Mouse (Mus musculus): Measurements from ENCODE around the gene Dmrt2. TPM values are rescaled to one million over a fixed set of nuclear protein-coding genes. Genes with fewer than 3 reads are reported as not detected.
A peak's percentile ranks its signal among the peaks of the same experiment; 100 is the strongest.

Gene Dmrt2
- 11.1 and 11.5 TPM in 2 replicates for polyA plus RNA-seq (2014; fragmentation: Nextera tagmentation; extraction: Ambion mirVana)

DNA sequence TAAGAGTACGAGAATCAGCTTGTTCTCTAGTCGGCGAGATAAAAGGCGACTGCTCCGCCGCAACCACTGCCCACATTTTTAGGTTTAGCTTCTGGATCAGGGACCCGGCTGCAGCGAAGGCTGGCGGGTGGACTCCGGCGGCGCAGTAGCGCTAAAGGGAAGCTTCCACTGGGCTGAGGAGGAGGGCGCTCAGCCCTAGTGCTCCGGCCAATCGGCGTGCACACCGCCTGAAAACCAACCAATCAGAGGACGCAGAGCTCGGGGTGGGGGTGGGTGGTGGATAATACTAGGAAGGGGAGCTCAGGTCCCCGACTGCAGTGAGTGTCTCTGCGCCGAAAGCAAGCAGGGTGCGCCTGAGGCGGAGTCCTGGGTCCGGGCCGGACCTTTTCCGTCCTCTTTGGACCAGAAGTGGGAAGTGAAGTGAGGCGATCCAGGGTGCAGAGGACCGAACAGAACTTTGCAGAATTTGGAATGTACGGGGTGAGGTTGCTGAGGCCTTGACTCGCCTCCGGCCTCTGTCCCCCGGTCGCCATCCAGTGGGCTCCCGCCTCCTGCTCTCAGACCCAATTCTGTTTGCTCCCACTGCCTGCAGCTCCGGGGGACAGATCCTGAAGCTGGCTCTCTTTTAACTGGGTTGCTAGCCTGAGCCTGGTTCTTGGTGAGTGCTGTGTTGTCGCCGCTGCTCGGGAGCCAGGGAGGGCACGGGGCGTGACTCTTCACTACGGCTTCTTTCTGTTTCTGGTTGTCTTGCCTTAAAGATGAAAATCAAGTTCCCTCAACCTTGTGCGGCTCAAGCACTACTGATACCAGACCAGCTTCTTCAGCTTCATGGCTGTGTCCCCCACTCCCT lies at the start of gene Dmrt2:
Gene Dmrt2, plus strand, starts transcription at position 311 of the 850 bp plus-strand sequence.
- H3K27me3 ChIP-seq (ENCODE audit: control insufficient read depth, insufficient read depth, low read length) = peaks cover 91% of the 10 kb centered on the region
- WGBS = under 1% methylated on average over 44 of the region's 44 CpGs
- no peaks in the 10 kb centered on the region for H3K36me3 ChIP-seq (ENCODE audit: control insufficient read depth, insufficient read depth, low read length)
- H3K27ac ChIP-seq (replicated peaks; ENCODE audit: low read depth, low read length) = no peak within 1 kb of the TSS
- ATAC-seq (ENCODE audit: insufficient number of reproducible peaks, low FRiP score, low TSS enrichment, low read depth) = peak; percentile 98
- peak within 1 kb of the TSS; percentile 39 for H3K4me3 ChIP-seq (ENCODE audit: low read depth, low read length)
- H3K9me3 ChIP-seq (ENCODE audit: control insufficient read depth, low read length) = no peaks in the 10 kb centered on the region
- H3K9ac ChIP-seq (ENCODE audit: low read length) = peak within 1 kb of the TSS; percentile 43; the same call in 1 of the 2 replicates
- peak within 1 kb of the TSS; percentile 71 for H3K4me2 ChIP-seq (ENCODE audit: low read depth, severe bottlenecking)
- H3K4me1 ChIP-seq (ENCODE audit: control insufficient read depth, insufficient read depth, low read length) = peaks cover 7% of the 10 kb centered on the region; the same call in 1 of the 2 replicates
- peak; percentile 85 for DNase-seq (ENCODE audit: low spot score)

DNA sequence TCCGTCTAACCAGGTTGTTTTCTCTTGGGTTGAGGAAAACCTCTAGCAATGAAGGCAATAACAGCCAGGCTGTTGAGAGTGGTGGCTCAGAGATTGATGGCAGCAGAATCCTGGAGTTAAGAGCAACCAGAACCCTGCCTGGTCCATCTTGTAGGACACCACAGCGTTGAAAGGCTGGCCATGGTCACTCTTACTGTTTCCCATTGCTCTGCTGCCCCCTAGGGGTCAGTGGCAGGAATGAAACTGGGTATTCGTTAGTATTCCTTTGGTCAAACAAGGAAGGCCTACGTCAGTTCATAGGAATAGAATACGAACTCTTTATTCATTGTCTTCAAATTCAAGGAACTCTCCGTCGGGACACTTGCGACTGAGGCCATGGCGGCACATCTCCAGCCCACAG lies 43.7 kb upstream of the Dmrt2 start:
- no peak overlapping the region for H3K27ac ChIP-seq (replicated peaks; ENCODE audit: low read depth, low read length)
- H3K4me2 ChIP-seq (ENCODE audit: low read depth, severe bottlenecking) = no peak overlapping the region
- DNase-seq (ENCODE audit: low spot score) (peak; percentile 86), ATAC-seq (ENCODE audit: insufficient number of reproducible peaks, low FRiP score, low TSS enrichment, low read depth) (no peak)
- no peaks in the 10 kb centered on the region for H3K36me3 ChIP-seq (ENCODE audit: control insufficient read depth, insufficient read depth, low read length)
- H3K27me3 ChIP-seq (ENCODE audit: control insufficient read depth, insufficient read depth, low read length) = peaks cover 32% of the 10 kb centered on the region
- no peak overlapping the region for H3K9ac ChIP-seq (ENCODE audit: low read length)
- WGBS = 10% methylated on average over 9 of the region's 9 CpGs
- no peak overlapping the region for H3K4me3 ChIP-seq (ENCODE audit: low read depth, low read length)
- H3K4me1 ChIP-seq (ENCODE audit: control insufficient read depth, insufficient read depth, low read length) = no peaks in the 10 kb centered on the region
- H3K9me3 ChIP-seq (ENCODE audit: control insufficient read depth, low read length) = no peaks in the 10 kb centered on the region

GRCm38 (mm10) chr19:25635119-25635518 lies 37.1 kb upstream of the Dmrt2 start:
- Histone ChIP-seq H3K9ac (ENCODE audit: low read length) (peak overlapping the region; percentile 18; the same call in 1 of the 2 replicates), H3K36me3 (ENCODE audit: control insufficient read depth, insufficient read depth, low read length) (no peaks in the 10 kb centered on the region), H3K4me3 (ENCODE audit: low read depth, low read length) (no peak overlapping the region), H3K9me3 (ENCODE audit: control insufficient read depth, low read length) (no peaks in the 10 kb centered on the region), H3K27ac (replicated peaks; ENCODE audit: low read depth, low read length) (no peak overlapping the region), H3K4me2 (ENCODE audit: low read depth, severe bottlenecking) (no peak overlapping the region), H3K4me1 (ENCODE audit: control insufficient read depth, insufficient read depth, low read length) (no peaks in the 10 kb centered on the region), H3K27me3 (ENCODE audit: control insufficient read depth, insufficient read depth, low read length) (no peaks in the 10 kb centered on the region)
- no peak for ATAC-seq (ENCODE audit: insufficient number of reproducible peaks, low FRiP score, low TSS enrichment, low read depth)
- no peak for DNase-seq (ENCODE audit: low spot score)
- WGBS = 89% methylated on average over 5 of the region's 5 CpGs

DNA sequence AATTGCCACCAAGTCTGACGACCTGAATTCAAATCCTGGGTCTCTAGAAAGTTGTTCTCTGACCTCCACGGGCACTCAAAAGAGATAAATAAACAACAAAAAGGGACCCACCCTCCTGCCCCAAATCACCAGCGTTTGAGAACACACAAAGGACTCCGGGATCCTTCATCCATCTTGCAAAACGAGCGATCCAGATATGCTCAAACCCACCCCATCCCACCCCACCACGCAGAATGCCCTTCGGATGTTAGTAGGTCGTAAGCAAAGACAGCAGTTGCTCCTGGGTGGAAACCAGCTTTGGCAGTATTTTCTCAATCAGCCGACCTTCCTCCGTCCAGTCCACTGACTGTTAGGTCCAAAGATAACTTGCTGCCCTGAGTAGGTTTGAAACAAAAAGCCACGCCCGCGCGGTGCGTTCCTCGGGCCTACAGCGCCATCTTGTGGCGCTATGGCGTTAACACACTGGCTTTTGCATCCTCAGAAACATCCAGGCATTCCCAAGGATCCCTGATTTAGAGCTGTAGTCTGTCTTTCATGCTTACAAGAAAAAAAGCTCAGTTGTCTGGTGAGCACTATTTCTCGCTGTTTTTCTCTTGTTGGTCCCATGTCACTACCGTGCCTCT lies 36.5 kb upstream of the Dmrt2 start:
- no peaks in the 10 kb centered on the region for H3K4me1 ChIP-seq (ENCODE audit: control insufficient read depth, insufficient read depth, low read length)
- H3K27me3 ChIP-seq (ENCODE audit: control insufficient read depth, insufficient read depth, low read length) = no peaks in the 10 kb centered on the region
- no peaks in the 10 kb centered on the region for H3K9me3 ChIP-seq (ENCODE audit: control insufficient read depth, low read length)
- WGBS = 17% methylated on average over 22 of the region's 22 CpGs
- H3K27ac ChIP-seq (replicated peaks; ENCODE audit: low read depth, low read length) = no peak overlapping the region
- DNase-seq (ENCODE audit: low spot score) (peak; percentile 87), ATAC-seq (ENCODE audit: insufficient number of reproducible peaks, low FRiP score, low TSS enrichment, low read depth) (no peak)
- peak overlapping the region; percentile 18; the same call in 1 of the 2 replicates for H3K4me3 ChIP-seq (ENCODE audit: low read depth, low read length)
- no peaks in the 10 kb centered on the region for H3K36me3 ChIP-seq (ENCODE audit: control insufficient read depth, insufficient read depth, low read length)
- peak overlapping the region; percentile 18 for H3K9ac ChIP-seq (ENCODE audit: low read length)
- H3K4me2 ChIP-seq (ENCODE audit: low read depth, severe bottlenecking) = peak overlapping the region; percentile 35; the same call in 1 of the 2 replicates

GRCm38 (mm10) chr19:25638766-25639361 lies 33.3 kb upstream of the Dmrt2 start:
- Histone ChIP-seq H3K9me3 (ENCODE audit: control insufficient read depth, low read length) (no peaks in the 10 kb centered on the region), H3K36me3 (ENCODE audit: control insufficient read depth, insufficient read depth, low read length) (no peaks in the 10 kb centered on the region), H3K4me3 (ENCODE audit: low read depth, low read length) (no peak overlapping the region), H3K27me3 (ENCODE audit: control insufficient read depth, insufficient read depth, low read length) (no peaks in the 10 kb centered on the region), H3K9ac (ENCODE audit: low read length) (no peak overlapping the region), H3K4me2 (ENCODE audit: low read depth, severe bottlenecking) (no peak overlapping the region), H3K4me1 (ENCODE audit: control insufficient read depth, insufficient read depth, low read length) (no peaks in the 10 kb centered on the region), H3K27ac (replicated peaks; ENCODE audit: low read depth, low read length) (no peak overlapping the region)
- DNase-seq (ENCODE audit: low spot score) (no peak), ATAC-seq (ENCODE audit: insufficient number of reproducible peaks, low FRiP score, low TSS enrichment, low read depth) (no peak)
- WGBS = 76% methylated on average over 11 of the region's 11 CpGs

DNA sequence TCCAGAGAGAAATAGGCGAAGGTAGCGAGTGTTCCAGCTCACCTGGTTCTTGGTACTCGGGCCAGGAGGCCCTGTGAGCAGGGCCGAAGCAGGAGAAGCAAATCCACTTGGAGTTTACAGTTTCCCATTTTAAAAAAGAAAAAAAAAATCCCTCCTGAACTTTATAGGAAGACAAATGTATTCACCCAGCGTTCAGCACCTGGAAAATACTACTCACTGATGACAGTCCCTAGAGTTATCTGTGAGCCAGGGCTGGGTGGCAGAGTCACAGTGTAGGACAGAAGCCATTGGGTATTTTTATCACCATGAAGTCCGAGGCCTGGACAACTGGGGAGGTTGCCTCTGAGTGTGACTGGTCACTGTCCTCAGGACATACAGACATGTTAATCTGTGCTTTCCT lies 30.4 kb upstream of the Dmrt2 start:
- no peak overlapping the region for H3K4me3 ChIP-seq (ENCODE audit: low read depth, low read length)
- H3K27me3 ChIP-seq (ENCODE audit: control insufficient read depth, insufficient read depth, low read length) = no peaks in the 10 kb centered on the region
- no peak overlapping the region for H3K27ac ChIP-seq (replicated peaks; ENCODE audit: low read depth, low read length)
- ATAC-seq (ENCODE audit: insufficient number of reproducible peaks, low FRiP score, low TSS enrichment, low read depth) (no peak), DNase-seq (ENCODE audit: low spot score) (no peak)
- no peaks in the 10 kb centered on the region for H3K36me3 ChIP-seq (ENCODE audit: control insufficient read depth, insufficient read depth, low read length)
- no peaks in the 10 kb centered on the region for H3K9me3 ChIP-seq (ENCODE audit: control insufficient read depth, low read length)
- no peak overlapping the region for H3K4me2 ChIP-seq (ENCODE audit: low read depth, severe bottlenecking)
- WGBS = 92% methylated on average over 6 of the region's 6 CpGs
- no peaks in the 10 kb centered on the region for H3K4me1 ChIP-seq (ENCODE audit: control insufficient read depth, insufficient read depth, low read length)
- H3K9ac ChIP-seq (ENCODE audit: low read length) = no peak overlapping the region

GRCm38 (mm10) chr19:25647136-25647535 lies 25.1 kb upstream of the Dmrt2 start:
- H3K4me1 ChIP-seq (ENCODE audit: control insufficient read depth, insufficient read depth, low read length) = no peaks in the 10 kb centered on the region
- DNase-seq (ENCODE audit: low spot score) (no peak), ATAC-seq (ENCODE audit: insufficient number of reproducible peaks, low FRiP score, low TSS enrichment, low read depth) (no peak)
- H3K4me3 ChIP-seq (ENCODE audit: low read depth, low read length) = no peak overlapping the region
- no peaks in the 10 kb centered on the region for H3K36me3 ChIP-seq (ENCODE audit: control insufficient read depth, insufficient read depth, low read length)
- no peaks in the 10 kb centered on the region for H3K9me3 ChIP-seq (ENCODE audit: control insufficient read depth, low read length)
- no peak overlapping the region for H3K4me2 ChIP-seq (ENCODE audit: low read depth, severe bottlenecking)
- H3K9ac ChIP-seq (ENCODE audit: low read length) = no peak overlapping the region
- no peak overlapping the region for H3K27ac ChIP-seq (replicated peaks; ENCODE audit: low read depth, low read length)
- H3K27me3 ChIP-seq (ENCODE audit: control insufficient read depth, insufficient read depth, low read length) = no peaks in the 10 kb centered on the region
- WGBS = 66% methylated on average over 3 of the region's 3 CpGs

DNA sequence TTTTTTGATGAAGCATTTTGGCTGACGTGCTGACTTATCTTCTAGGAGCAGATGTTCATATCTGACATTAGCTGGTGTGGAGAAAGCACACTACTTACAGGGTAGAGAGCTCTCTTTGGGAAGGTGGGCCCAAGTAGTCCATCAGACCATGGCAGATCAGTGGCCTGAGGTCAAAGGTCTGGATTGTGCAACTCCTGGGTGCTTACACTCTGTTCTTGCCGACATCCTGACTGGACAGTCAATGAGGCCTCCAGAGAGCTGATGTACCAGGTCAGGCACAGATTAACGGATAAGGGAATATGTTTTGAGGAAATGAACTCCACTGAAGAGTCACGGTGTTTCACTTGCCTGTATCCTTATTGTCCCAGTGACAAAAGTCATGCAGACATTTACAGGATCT lies 23.5 kb upstream of the Dmrt2 start:
- DNase-seq (ENCODE audit: low spot score) (no peak), ATAC-seq (ENCODE audit: insufficient number of reproducible peaks, low FRiP score, low TSS enrichment, low read depth) (no peak)
- no peaks in the 10 kb centered on the region for H3K27me3 ChIP-seq (ENCODE audit: control insufficient read depth, insufficient read depth, low read length)
- H3K9ac ChIP-seq (ENCODE audit: low read length) = no peak overlapping the region
- H3K36me3 ChIP-seq (ENCODE audit: control insufficient read depth, insufficient read depth, low read length) = no peaks in the 10 kb centered on the region
- 76% methylated on average over 4 of the region's 4 CpGs for WGBS
- no peak overlapping the region for H3K27ac ChIP-seq (replicated peaks; ENCODE audit: low read depth, low read length)
- no peak overlapping the region for H3K4me3 ChIP-seq (ENCODE audit: low read depth, low read length)
- no peaks in the 10 kb centered on the region for H3K4me1 ChIP-seq (ENCODE audit: control insufficient read depth, insufficient read depth, low read length)
- no peaks in the 10 kb centered on the region for H3K9me3 ChIP-seq (ENCODE audit: control insufficient read depth, low read length)
- H3K4me2 ChIP-seq (ENCODE audit: low read depth, severe bottlenecking) = no peak overlapping the region
